Mouse (Mus musculus): ENCODE results near the gene Scamp1. TPM values are rescaled to one million over a fixed set of nuclear protein-coding genes. Genes with fewer than 3 reads are reported as not detected.

Gene Scamp1
- total RNA-seq, 2 experiments from 2014 or later, result 32.9 to 37.3 TPM

- peak; percentile 37 for DNase-seq
Measured at GRCm38 (mm10) chr13:94174577-94175279, 110.9 kb downstream of the Scamp1 start.

GRCm38 (mm10) chr13:94173633-94174576, 111.8 kb downstream of the Scamp1 start:
- peak; percentile 60 for DNase-seq

DNA sequence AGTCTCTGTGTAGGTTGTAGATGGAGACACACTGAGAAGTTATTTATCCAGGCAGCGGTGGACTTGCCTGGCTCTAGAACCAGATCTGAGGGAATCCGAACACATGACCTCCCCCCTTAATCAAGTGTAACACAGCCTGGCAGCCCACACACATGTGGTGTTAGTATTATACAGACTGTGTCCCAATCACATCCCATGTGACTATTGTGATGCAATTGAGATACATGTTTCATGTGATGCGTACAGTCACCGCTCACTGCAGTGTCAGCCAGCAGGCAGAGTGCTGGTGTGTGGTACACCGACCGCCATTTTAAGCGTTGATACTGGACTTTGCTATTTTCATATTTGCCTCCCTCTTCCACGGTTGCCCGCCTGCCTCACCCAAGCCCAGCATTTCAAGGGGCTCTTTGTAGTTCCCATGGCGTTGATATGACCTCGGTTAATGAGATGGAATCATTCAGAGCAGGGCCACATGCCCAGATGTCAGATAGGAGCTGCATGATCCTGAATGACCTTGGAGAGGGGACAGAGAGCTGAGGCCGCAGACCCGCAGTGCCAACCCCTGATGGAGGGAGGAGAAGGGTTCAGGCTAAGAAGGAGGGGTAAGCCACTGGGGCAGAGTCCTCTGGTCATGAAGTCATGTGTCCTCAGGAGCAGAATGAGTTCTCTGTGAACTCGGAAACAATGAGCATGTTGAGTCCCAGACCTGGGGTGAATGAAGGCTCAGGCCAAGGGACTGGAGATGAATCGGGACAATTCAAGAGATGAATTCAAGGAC, 112.9 kb downstream of the Scamp1 start:
- no peak for DNase-seq

DNA sequence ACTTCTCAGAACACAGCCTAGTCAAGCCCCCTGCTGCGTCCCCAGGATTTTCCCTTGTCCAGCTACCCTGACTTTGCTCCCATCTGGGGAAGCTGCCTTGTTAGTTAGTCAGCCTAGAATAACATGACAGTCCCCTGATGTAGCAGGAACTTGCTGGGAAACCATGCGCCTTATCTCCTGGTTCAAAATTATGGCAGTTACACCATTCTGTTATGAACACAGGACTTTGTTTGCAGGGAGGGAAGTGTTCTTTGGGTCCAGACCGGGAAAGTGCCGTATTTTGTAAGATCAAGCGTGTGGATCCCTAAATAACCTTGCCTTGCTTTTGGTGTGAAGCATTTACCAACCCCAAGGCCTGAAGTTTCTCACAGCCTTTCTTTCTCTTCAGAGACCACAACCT, 114.0 kb downstream of the Scamp1 start:
- DNase-seq, result no peak

DNA sequence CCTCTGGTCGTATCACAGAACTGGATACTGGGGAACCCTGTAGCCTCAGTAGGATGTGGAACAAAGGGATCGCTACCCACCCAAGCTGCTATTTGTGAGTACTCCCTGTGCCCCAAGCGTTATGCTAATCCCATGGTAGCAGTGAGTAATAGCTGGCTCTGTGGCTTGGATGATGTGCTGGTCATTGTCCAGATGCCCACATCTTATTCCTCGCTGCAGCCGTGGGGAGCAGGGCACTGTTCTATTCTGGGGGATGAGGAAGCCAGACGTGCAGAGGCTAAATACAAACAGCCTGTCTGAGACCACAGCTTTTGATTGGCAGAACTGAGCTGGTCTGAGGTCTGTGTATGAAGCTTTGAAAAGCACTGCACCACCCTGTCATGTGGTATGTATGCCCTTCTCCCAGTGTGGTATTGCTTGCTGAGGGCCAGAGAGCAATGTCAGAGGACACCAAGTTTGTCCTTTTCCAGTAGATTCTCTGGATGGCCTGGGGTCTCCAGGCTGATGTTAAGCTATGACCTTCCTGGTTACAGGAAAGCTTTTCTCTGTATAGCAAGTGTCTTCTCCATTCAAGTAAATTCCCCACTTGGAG, 116.2 kb downstream of the Scamp1 start:
- DNase-seq, result no peak

- DNase-seq, result no peak
Measured at GRCm38 (mm10) chr13:94168319-94168718, 117.3 kb downstream of the Scamp1 start.

DNA sequence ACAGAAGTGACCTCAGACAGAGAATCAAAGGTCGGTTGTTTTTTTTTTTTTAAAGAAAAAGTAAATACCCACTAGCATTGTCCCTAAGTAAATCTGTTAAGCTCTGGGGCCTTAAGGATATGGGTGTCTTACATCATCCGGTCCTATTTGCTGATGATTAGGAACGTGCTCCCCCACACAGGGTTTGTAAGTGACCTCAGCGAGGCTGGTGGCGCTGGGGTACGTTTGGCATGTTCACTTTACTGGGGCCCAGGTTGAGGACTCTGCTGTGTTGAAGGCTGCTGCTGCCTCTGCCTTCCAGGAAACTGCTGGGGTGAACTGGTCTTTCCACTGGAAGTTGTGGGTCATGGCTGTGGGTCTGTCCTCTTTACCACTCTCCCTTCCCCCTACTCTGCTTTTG, 121.2 kb downstream of the Scamp1 start:
- no peak for DNase-seq

- no peak for DNase-seq
Measured at GRCm38 (mm10) chr13:94159478-94160220, 126.0 kb downstream of the Scamp1 start.

GRCm38 (mm10) chr13:94158864-94159477, 126.7 kb downstream of the Scamp1 start:
- DNase-seq, result no peak

- peak; percentile 55 for DNase-seq
Measured at GRCm38 (mm10) chr13:94155657-94156429, 129.8 kb downstream of the Scamp1 start.

DNA sequence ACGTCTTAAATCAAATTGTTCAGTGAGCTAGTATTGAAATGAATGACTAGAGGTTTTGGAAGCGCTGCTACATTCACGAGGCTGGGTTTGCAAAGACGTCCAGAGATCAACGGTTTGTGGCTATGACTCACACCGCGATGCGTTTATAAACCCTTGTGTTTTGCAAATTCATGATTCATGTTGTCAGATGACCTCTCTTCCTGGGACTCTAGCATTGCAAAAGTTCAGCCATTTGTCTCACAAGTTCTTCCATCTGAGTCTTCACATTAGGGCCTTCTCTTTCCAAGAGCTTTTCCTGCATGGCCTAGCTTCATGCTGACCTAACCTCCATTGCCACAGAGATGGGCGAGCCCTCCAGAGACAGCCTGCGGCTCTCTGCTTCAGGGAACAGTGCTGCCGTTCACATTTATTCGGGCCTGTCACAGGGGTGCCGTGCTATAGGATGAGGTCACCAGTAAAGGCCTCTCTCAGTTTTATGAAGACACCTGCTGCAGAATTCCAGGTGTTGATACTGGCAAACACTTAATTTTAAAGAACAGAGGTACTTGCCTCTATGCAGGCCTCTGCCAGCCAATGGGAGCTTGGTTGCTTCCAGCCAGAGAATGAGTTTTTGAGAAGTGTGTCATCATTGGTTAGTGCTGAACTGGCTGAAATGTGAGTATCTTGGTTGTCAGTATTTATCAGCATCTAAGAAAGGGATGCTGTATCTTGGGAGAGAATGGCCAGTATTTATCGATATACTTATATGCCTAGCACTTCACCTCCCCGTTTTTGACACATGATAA, 131.0 kb downstream of the Scamp1 start:
- no peak for DNase-seq

- DNase-seq, result no peak
Measured at GRCm38 (mm10) chr13:94153658-94154057, 132.0 kb downstream of the Scamp1 start.

DNA sequence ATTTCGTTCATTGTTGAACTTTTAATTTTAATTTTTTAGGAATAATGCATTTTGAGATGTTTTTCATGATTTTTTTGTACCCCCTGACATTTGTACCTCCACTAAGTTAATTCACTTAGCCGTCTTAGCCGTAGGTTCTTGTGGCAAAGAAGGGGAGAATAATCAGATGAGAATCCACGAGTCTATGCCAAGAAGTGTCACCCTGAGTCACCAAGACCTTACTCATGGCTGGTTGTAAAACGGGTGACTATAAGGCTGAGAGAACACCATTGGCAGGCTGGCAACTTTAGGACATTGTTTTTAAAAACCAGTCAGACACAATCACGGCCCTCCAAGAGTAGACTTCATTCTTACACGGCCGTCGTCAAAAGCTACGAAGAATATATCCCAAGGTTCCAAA, 132.8 kb downstream of the Scamp1 start:
- DNase-seq, result no peak

Other genes with a start within 250 kb of the Scamp1 start
- 10 to 100 TPM; 33.9 to 42.2 TPM for gene Lhfpl2, start 228.1 kb downstream of the Scamp1 start, total RNA-seq (2021)
- 10 to 100 TPM; 29.4 to 31.8 TPM for gene Ap3b1, start 73.1 kb upstream of the Scamp1 start, total RNA-seq (2021)

Data from heart, postnatal 4 days (tissue).